Mouse (Mus musculus): ENCODE results near the gene Ano10.
A peak's percentile ranks its signal among the peaks of the same experiment; 100 is the strongest.

The Ano10 gene

DNA sequence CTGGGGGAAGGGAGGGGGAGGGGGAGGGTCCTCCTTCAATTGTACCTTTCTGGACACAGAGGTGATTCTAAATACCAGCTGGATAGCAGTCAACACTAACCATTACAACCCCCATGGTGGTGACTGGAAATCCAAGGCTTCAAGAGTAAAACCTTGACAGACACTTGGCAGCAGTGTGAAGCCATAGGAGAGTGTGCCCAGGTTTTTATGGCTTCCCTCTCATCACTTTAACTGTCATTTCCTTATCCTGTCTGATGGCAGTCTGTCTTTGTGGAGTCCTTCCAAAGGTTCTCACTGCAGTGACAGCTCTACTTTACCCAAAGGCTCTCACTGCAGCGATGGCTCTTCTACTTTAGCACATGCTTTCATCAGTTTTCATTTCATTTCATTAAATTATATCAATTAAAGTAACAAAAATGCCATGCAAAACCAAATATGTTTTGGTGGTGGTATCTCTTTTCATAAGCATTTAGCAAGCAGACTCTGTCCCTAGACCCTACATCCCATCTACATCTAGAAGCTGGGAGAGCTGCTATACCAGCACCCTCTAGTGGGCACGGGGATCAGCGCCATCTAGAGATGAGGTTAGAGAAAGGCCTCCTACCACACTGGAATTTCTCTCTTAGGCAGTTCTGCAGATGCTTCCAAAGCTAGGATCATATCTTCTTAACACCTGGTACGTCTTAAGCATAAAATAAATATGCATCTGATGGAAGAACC lies 50.0 kb downstream of the Ano10 start:
- DNase-seq = peak; percentile 79

DNA sequence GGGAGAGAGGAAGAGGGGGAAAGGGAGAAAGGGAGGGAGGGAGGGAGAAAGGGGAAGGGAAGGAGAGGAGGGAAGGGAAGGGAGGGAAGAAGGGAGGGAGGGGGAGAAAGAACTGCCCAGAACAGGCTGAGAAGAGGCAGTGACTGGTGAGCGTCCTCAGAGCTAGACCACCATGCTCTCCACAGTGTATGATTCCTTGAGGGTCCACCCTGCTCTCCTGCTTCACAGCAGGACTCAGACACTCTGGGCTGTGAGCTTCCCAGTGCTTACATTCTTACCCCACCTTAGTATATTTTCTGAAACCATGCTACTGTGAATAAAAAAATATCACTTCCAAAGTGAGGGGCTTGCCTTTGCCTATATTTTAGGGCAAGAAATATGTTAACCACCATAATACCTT lies 50.9 kb downstream of the Ano10 start:
- DNase-seq = no peak

DNA sequence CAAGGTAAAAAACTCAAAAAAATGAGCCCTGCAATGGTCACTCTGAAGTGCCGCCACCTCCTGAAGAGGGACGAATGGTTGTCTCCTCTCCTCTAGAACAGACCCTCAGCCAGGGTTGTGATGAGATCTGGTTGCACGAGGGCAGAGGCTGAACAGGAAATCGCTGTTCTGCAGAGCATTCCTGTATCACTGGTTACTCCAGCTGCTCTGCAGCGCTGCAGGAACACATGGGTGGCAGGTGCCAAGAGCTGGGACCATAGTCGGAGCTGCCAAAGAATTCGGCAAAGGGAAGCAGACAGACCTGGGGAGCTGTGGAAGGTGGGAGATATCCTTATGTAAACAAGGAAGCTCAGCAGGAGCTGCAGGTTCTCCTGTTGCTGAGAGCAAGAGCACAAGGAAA lies 51.4 kb downstream of the Ano10 start:
- no peak for DNase-seq

DNA sequence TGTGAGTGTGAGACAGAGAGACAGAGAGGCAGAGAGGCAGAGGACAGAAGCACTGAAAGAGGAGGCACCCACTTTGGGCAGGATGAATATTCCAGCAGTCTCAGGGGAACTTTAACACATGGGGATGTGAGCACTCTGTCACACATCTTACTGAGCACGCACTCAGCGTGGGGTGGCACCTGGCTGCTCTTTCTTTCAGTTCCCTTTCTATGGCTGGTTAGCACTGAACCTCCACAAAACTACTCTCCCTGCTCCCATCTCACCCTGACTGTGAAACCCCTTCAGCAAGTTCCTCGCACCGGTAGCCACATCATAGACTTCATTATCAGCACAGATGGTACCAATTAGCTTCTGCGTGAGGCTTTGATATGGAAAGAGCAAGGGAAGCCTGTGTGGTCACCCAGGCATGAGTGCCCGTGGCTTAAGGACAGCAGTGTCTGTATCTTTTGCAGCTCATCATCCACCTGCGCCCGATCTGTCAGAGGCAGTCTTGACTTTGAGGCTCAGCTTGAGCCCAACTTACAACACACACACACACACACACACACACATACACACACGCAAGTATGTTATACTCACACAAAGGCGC lies 52.3 kb downstream of the Ano10 start:
- DNase-seq = no peak

DNA sequence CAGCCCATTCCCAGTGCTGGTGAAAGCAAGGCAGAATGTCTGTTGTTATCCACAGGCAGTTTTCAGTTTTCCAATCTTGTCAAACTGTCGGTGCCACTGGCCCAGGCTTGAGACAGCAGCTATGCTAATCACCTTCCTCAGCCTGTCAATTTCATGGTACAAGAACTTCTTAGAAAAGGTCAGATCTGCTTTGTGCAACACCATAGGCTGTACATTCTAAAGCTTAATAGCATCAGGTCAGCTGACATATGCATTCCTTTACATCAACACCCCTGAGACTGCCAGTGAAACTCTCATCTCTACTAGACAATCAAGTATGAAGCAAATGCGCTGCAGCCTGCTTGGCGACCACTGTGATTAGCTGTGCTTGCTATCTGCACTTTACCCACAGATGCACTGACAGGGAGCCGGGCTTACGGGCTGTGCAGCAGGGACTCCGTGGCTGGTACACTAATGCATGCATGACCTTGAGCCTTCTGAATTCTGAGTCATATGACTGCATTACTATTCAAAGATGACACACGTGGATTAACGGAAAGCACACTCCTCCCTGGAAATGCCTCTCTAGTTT lies 53.5 kb downstream of the Ano10 start:
- no peak for DNase-seq

DNA sequence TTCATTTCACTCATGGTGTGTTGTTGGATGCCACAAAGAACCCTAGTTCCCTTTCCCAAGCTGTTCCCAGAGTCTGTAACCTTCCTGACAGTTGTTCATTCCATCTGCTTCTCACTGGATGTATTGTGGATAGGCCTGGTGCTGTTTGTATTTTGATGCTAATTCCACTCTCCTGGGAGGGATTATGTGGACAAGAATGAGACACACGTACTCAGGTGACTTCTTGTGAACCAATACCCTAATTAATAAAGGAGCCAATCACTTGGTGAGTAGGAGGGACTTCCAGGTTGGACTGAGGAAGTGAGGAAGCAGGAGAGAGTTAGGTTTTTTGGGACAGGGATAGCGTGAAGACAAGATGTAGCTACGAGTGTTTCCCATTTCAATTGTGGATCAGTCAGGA lies 59.5 kb downstream of the Ano10 start:
- no peak for DNase-seq

DNA sequence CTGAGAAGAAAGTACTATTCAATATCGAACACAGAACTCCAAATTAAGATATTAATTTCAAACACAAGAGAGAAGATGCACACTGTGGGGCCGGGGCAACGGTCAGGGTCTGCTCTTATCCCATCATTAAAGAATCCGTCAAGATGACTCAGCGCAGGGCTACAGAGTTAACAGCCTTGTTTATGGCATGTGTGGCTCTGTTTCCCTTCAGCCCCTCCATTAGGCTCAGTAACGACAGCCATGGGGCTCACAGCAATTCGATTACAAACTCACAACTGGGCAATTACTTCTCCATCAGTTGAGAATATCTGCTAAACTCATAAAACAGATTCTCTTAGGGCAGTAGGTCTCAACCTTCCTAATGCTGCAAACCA lies 60.3 kb downstream of the Ano10 start:
- no peak for DNase-seq

DNA sequence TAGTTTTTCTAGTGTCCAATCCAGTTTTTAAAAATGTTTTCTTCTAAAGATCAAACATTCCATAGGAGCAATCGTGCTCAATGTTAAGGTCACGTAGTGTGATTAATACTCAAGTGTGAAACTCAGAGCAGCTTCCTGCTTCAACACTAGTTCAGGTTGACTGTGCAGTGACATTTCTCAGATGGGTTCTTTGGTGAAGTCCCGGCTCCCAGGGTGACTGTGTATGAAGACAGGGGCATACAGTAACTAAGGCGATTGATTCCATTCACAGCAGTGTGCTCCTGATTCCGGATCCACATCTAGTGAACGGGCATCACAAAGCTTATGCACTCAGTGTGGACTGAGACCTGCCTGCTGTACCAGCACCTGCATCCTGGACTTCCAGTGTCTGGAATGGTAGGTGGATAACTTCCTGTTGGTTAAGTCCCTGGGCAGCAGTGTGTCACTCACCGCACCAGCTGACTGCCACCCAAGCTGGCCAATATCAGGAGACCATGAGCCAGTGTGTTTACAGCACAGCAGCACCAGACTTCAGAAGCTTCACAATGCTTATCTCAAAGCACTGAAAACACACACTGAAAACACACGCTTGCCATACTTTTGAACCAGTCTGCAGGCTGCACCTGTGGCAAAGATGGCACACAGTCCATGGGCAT lies 60.8 kb downstream of the Ano10 start:
- no peak for DNase-seq

DNA sequence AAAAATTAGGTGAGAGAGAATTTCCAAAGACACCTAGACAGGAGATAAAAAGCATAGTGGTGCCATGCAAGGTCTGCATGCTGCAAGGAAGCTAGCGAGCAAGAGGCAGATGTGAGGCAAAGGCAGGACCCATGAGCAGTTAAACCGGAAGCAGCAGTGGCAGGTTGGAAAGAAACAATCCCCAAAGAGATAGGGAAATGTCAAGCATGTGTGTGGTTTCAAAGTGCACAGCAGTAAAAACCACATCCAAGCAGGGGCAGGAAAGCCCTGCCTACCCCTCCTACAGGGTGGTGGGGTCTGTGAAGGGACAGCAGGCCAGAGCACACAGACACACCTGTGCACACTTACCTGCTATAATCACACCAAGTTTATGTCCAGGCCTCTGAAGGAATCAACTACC lies 61.3 kb downstream of the Ano10 start:
- DNase-seq = no peak

DNA sequence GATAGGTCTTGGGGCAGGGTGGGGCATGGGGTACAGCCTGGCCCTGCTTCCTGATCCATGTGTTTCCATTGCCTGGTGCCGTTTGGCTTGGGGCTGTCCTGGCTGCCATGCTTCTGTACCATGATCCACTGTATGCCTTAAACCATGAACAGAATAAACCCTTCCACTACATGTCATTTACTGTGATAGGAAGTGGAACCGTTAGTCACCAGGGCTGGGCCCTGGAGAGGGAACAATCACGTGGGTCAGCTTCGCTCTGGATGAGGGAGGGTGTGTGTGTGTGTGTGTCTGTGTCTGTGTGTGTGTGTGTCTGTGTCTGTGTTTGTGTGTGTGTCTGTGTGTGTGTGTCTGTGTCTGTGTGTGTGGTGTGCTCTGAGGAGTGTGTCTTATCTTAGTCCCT lies 63.5 kb downstream of the Ano10 start:
- DNase-seq = no peak

DNA sequence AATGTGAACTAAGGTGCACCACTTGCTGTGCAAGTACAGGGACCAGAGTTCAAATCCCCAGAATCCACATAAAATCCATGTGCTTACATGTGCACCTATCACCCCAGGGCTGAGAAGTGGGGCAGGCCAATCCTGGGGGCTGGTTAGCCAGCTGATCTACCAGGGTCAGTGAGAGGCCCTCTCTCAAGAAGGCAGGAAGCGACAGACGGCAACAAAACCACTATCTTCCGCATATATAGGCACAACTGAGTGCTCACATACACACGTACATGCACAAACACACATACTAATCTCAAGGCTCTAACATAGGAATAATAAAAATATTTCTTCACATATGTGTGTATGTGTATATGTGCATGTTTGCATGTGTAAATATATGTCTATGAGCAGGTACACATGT lies 67.8 kb downstream of the Ano10 start:
- DNase-seq = no peak

DNA sequence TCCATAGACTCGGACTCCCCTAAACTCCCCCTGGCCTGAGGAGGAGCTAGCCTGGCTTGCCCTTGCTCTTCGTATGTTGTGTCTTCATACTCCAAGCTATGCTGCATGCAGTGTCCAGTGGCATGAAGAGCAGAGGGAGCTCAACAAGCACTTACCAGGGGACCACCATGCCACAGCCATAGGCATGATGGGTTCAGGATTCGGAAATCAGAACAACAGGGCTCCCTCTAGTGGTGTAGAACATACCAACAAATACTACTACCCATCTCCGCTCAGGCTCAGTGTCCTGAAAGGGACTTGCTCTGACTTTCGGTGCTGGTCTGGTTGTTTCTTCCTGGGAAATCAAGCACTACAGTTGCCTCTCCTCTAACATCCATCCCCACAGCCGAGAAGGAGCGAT lies 68.9 kb downstream of the Ano10 start:
- peak; percentile 63 for DNase-seq

DNA sequence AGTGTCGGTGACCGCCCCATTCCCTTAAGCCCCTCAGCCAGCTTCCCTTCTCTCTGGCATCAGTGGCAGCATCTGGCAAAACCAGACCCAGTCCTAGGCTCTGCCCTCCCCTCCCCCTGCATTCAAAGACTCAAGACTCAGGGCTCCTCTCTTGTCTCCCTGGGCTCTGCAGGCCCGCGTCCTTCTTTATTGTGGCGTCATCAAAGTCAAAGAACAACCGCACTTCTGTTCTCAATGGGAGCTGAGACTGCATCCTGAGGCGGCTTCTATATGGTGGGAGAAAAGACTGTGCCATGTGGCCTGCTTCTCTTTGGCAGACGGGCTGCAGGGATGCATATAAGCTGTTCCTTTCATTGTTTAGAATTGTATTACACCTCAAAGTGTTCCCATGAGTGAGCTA lies 71.2 kb downstream of the Ano10 start:
- DNase-seq = no peak

DNA sequence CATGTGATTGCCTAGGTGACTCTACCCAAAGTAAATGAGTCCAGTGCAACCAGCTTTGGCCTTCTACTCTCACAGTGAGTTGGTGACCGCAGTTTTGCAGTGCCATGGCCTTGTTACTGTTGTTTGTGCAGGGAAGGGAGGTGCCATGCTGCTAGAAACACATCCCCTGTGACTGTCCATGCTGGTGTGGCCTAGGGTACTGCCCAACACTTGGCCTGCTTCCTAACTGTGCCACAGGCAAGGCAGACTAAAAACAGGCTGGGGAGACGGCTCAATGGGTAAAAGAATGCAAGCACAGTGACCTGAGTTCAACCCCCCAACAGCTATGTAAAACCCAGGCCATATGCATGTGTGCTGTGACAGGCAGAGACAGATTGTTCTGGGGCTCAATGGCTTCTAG lies 74.3 kb downstream of the Ano10 start:
- DNase-seq = no peak

DNA sequence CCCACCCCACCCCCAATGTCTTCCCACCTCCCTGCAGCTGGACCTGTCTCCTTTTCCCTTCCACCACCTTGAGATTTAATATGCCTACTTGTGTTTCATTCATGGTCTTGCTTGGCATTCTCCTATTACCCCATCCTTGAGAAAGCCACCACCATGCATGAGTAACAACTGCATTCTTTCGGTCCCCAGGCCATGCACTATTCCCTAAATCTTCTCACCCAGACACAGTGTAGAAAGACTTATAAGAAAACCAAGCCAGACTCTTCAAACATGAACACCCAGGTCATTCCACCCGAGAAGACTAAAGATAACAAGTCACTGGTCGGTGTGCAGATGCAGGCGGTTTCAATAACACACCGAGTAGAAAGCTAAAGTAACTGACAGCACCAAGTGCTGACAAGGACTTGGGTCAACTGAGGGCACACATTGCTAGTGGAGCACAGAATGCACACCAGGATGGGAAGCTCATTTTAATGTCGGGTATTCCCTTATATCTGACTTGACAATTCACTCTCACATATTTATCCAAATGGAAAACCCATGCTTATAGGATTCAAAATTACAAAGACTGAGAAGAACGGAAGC lies 77.2 kb downstream of the Ano10 start:
- no peak for DNase-seq

DNA sequence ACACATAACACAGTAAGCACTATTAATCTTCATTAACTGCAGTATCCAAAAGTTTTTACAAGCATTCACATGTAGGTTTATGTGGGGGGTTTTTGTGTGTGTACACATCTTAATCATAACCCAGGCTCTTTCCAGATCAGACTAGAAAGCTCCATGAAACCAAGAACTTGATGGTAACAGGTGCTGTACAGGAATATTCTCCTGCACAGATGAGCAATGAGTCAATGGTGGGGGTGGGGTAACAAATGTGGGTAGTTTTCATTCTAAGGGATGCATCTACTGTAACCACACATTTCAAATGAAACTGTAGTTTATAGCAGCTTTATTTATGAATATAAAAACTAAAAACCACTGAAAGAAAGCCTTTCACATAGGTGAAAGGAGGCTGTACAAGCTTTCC lies 79.1 kb downstream of the Ano10 start:
- DNase-seq = no peak

DNA sequence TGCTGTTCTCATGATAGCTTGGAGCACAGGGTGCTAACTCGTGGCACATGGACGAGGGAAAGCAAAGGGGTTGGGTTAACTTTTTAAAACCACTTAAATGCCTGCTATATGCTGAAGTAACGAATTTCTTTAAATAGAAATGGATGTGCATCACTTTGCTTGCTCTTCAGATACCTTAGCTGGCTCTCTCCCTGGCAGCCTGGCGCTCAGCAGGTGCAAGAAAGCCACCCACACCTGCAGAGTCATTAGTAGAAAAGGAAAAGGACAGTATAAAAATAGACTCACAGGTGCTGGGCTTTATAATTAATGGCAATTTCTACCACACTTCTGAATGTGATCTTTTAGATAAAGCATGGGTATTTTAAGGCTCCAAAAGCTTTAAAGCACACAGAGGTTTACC lies 85.9 kb downstream of the Ano10 start:
- no peak for DNase-seq

DNA sequence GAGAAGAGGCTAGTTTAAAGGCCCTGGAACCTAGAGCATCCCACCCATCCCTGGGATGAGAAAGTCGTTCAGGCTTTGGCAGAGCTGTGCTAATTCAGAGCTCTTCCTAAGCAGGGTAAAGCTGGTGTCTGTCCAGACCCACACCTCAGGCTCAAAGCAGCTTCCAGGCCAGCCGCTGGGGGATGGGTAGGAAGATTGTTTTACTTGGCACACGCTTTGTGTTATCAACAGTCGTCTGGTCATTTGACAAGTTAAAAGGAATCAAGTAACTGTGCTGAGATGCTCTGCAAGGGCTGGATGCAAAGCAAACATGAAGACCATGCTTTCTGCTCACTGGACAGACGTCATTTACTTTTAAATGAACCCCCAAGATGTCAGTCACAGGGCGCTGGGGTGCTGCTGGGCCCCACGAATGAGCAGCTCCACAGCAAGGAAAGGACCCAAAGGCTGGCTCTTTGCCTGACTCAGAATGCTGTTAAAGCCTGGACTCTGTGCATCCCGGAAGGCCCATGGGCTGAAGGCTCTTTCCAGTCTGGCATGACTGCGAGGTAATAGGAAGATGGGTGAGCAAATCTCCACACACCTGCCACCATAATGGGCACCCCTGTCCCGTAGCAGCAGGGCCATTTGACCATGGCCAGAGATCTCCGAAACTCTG lies 88.6 kb downstream of the Ano10 start:
- DNase-seq = peak; percentile 84

DNA sequence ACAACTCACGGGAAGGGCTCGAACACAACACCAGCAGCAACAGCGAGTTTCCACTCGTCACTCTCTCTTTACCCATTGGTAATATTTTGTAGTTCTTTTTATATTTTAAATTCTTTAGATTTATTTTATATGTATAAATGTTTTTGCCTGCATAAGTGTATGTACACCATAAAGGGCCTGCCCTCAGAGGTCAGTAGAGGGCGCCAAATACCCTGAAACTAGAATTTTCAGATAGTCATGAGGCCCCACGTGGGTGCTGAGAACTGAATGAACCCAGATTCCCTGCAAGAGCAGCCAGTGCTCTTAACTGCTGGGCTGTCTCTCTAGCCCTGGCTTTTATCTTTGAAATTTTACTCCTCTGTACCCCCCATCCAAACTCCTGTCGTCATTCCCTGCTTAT lies 89.7 kb downstream of the Ano10 start:
- DNase-seq = no peak

DNA sequence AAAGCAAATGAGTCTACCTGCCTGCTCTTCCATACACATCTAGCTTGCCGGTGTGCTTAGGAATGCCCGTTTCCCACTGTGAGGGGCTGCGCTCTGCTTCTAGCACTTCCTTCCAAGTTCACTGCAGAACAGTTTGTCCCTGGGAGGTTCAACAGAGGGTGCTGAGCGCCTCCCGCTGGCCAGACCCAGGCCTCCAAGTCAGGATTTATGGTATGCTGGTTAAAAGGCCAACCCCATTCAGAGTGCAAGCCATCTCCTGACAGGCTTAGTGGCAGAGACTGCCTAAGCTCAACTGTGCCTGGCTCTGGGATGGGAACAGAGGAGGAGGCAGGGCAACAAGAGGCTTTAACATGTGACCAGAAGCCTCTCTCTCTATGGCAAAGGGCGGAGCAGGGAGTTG lies 95.0 kb downstream of the Ano10 start:
- peak; percentile 85 for DNase-seq

DNA sequence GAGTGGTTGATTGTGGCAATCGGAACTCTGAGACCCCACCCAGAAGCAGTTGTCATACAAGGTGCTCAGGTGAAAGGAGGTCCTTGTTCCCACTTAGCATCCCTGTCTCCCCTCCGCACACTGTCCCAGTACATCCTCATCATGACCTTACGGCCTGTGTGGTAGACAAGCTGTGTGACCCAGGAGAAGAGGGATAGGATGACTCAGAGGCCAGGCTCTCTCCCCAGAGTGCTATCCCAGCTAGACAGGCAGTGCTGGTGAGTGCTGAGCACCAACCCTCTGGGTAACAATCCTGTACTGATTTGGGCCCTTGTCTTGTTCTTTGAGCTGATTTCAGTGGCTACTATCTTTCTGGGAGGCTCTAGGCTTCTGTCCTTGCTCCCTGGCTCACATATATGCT lies 95.6 kb downstream of the Ano10 start:
- no peak for DNase-seq

DNA sequence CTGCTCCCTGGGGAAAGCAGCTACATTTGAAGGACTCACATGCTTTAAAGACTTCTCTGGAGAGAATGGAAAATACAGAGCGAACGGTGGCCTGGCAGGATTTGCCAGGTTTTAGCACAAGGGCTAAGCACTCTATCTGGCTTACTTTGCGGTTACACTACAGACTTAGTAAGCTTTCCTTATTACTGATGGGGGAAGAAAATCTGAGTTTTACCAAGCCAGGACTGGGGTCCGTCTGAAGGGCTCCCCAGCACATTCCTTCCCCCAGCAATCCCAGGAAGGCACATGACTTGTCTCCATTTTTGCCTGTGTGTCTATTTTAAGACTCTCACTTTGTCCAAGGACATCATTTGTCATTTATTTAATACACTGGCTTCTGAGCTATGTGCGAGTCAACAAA lies 97.2 kb downstream of the Ano10 start:
- DNase-seq = no peak

DNA sequence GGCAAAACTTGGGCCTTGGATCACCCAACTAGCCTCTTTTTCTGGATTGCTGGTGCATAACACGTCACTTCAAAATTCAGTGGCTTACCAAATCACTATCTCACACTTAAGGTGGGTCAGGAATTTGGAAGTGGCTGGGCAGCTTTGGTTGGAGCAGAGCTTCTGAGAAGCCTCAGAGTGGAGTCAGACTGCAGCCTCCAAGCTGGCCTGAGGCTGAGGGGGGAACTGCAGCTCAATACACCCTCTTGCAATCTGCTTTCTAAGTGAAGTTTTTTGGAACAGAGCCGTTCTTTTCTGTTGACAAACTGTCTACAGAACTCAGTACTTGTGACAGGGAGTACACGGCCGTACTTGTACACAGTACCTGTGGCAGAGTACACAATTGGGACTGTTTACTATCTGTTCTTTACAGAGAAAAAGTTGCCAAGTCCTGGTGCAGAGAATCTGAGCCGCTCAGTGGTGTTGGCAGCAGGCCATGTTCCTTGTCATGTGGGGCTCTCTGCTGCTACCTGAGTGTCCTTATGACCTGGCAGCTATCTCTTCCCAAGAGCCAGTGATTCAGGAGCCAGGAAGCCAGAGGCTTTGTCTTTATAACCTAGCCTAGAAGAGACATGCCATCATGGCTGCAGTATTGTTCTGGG lies 99.1 kb downstream of the Ano10 start:
- DNase-seq = peak; percentile 66
